Mouse (Mus musculus) brain, embryonic 14.5 days (tissue): ENCODE measurements around the gene Gm10837.

Experiments used
- CTCF ChIP-seq: fragments of 200-500 bp; IDR thresholded peaks from 2 replicates; pipeline ENCODE4 v1.5.1; 2012; ENCODE audit warnings: inconsistent platforms, mild to moderate bottlenecking, moderate library complexity, borderline replicate concordance; ENCODE audit not compliant: insufficient read depth, insufficient read length; ENCODE audit errors: extremely low read depth
- POLR2A ChIP-seq: fragments of 200-500 bp; IDR thresholded peaks from 2 replicates; pipeline ENCODE4 v1.6.1; 2012; ENCODE audit warnings: mild to moderate bottlenecking, inconsistent platforms, borderline replicate concordance; ENCODE audit not compliant: poor library complexity, insufficient read depth, insufficient read length, severe bottlenecking; ENCODE audit errors: extremely low read depth

GRCm38 (mm10) chr14:122476041-122476821 is 14.2 kb upstream of the Gm10837 start:
- TF ChIP-seq POLR2A (no peak), CTCF (no peak)
